Mouse (Mus musculus) heart, adult 2 months (tissue): Measurements from ENCODE around the gene Psma3.

ENCODE experiments used
- CTCF ChIP-seq: fragments of 200-600 bp; IDR thresholded peaks from 2 replicates; pipeline ENCODE4 v1.8.1; 2022; ENCODE audit warnings: antibody characterized with exemption, mild to moderate bottlenecking, moderate library complexity
- POLR2A ChIP-seq: fragments of 200-500 bp; IDR thresholded peaks from 2 replicates; pipeline ENCODE4 v1.6.1; 2011; ENCODE audit warnings: mild to moderate bottlenecking, low read depth, low read length, control low read depth; ENCODE audit not compliant: insufficient read depth

DNA sequence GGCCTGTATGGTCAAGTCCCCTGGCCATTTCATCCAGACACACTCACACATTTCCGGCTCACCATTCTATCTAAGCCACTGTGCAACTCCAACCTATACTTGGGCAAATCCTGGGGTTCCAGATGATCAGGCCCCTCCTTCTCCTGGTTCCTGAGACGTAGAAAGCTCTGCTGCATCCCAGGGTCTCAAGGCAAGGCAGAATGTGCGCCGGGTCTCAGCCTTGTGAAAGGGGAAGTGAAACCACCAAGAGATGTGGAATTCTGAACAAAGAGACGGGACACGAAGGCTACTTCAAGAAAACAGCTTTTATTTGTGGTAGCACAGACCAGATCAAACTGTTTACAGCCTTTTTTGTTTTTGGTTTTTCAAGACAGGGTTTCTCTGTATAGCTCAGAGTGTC, 31.7 kb downstream of the Psma3 start:
- no peak for TF ChIP-seq CTCF
- no peak for TF ChIP-seq POLR2A
